Mouse (Mus musculus) kidney, adult 2 months (tissue): ENCODE measurements at regions not wholly inside any gene's neighbourhood (a gene's known extent, or its start where the extent isn't known, plus 50 kb on each side); places are given as distances from the start of the nearest gene placed in this dataset.

Experiments used
- CTCF ChIP-seq: fragments of 200-500 bp; conservative IDR thresholded peaks from 2 replicates; pipeline ENCODE4 v1.5.1; 2011; ENCODE audit warnings: low read depth, mild to moderate bottlenecking, control low read depth, low read length, moderate library complexity, mixed read lengths; ENCODE audit not compliant: insufficient read depth, insufficient read length
- POLR2A ChIP-seq: fragments of 200-500 bp; IDR thresholded peaks from one replicate; pipeline ENCODE4 v1.6.1; 2011; ENCODE audit warnings: low read depth, low read length, control low read depth

DNA sequence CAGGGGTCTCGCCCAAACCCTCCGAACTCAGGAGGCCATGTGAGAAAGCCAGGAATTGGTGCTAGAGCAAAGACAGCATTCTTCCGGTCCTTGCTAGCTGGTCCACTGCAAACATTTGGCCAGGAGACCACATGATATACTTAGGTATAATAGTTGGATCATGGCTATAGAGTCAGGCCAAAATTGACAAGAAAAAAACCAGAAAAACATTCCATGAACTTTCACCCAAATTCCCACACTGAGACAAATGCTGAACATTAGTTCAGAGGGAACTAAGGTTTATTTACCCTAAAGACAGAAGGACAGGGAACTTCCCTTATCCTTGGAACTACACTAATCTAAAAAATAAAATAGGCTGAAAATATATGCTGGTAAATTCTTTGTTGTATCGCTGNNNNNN, 82.8 kb downstream of the Sox4 start:
- TF ChIP-seq POLR2A: no peak
- no peak for TF ChIP-seq CTCF
